Mouse (Mus musculus): ENCODE results near the gene Ppargc1a. TPM values are rescaled to one million over a fixed set of nuclear protein-coding genes. Genes with fewer than 3 reads are reported as not detected.

Gene Ppargc1a
- polyA plus RNA-seq, 1 experiment from 2014 or later = 4.5 TPM

- no peak for ATAC-seq (ENCODE audit: low FRiP score)
- H3K27me3 ChIP-seq = no peaks in the 10 kb centered on the region; the same call in 1 of the 2 replicates
- H3K36me3 ChIP-seq = no peaks in the 10 kb centered on the region
- H3K9ac ChIP-seq = no peak overlapping the region
- H3K4me1 ChIP-seq = no peaks in the 10 kb centered on the region
- no peak overlapping the region for H3K27ac ChIP-seq
- no peak overlapping the region for H3K4me3 ChIP-seq
- 85% methylated on average over 1 of the region's 1 CpGs for WGBS
- H3K4me2 ChIP-seq (replicated peaks) = no peak overlapping the region
- H3K9me3 ChIP-seq (replicated peaks) = no peaks in the 10 kb centered on the region
These were observed 33.1 kb downstream of the Ppargc1a start for GRCm38 (mm10) chr5:51534456-51534855.

DNA sequence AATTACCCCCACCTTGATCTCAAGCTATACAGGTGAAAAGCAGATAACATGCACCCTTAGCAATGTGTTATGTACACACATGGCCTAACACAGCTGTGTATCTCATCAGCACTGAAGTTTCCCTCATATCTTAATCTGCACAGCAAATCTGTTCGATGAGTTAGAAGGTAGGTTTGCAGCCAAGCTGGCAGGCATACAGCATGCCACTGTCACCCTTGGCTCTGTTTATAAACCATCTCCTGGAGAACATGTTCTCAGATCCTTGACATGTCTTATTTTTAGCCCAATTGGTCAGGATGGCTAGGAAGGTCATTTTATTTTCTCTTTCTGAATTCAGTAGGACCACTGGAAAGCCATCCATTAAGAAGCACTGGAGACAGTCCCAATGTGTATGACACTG lies 36.2 kb downstream of the Ppargc1a start:
- no peak overlapping the region for H3K4me3 ChIP-seq
- H3K4me1 ChIP-seq = no peaks in the 10 kb centered on the region
- H3K9me3 ChIP-seq (replicated peaks) = no peaks in the 10 kb centered on the region
- no peak for ATAC-seq (ENCODE audit: low FRiP score)
- no peak overlapping the region for H3K9ac ChIP-seq
- WGBS = 87% methylated on average over 1 of the region's 1 CpGs
- H3K4me2 ChIP-seq (replicated peaks) = no peak overlapping the region
- no peaks in the 10 kb centered on the region for H3K27me3 ChIP-seq
- no peaks in the 10 kb centered on the region for H3K36me3 ChIP-seq
- H3K27ac ChIP-seq = no peak overlapping the region

GRCm38 (mm10) chr5:51529444-51529843 lies 38.1 kb downstream of the Ppargc1a start:
- H3K27ac ChIP-seq = no peak overlapping the region
- H3K9ac ChIP-seq = no peak overlapping the region
- H3K4me2 ChIP-seq (replicated peaks) = no peak overlapping the region
- no peaks in the 10 kb centered on the region for H3K27me3 ChIP-seq
- H3K36me3 ChIP-seq = no peaks in the 10 kb centered on the region
- H3K4me3 ChIP-seq = no peak overlapping the region
- H3K4me1 ChIP-seq = no peaks in the 10 kb centered on the region
- no peak for ATAC-seq (ENCODE audit: low FRiP score)
- no peaks in the 10 kb centered on the region for H3K9me3 ChIP-seq (replicated peaks)
- 81% methylated on average over 2 of the region's 2 CpGs for WGBS

- H3K9ac ChIP-seq = no peak overlapping the region
- no peak overlapping the region for H3K4me3 ChIP-seq
- ATAC-seq (ENCODE audit: low FRiP score) = no peak
- no peaks in the 10 kb centered on the region for H3K27me3 ChIP-seq
- no peak overlapping the region for H3K27ac ChIP-seq
- no peaks in the 10 kb centered on the region for H3K4me1 ChIP-seq
- no peaks in the 10 kb centered on the region for H3K36me3 ChIP-seq
- no peak overlapping the region for H3K4me2 ChIP-seq (replicated peaks)
- no peaks in the 10 kb centered on the region for H3K9me3 ChIP-seq (replicated peaks)
These were observed 39.4 kb downstream of the Ppargc1a start for GRCm38 (mm10) chr5:51528165-51528498.

GRCm38 (mm10) chr5:51527498-51528164 lies 39.9 kb downstream of the Ppargc1a start:
- no peaks in the 10 kb centered on the region for H3K9me3 ChIP-seq (replicated peaks)
- no peak overlapping the region for H3K9ac ChIP-seq
- H3K4me3 ChIP-seq = no peak overlapping the region
- no peak for ATAC-seq (ENCODE audit: low FRiP score)
- H3K4me2 ChIP-seq (replicated peaks) = no peak overlapping the region
- H3K4me1 ChIP-seq = no peaks in the 10 kb centered on the region
- no peak overlapping the region for H3K27ac ChIP-seq
- H3K27me3 ChIP-seq = no peaks in the 10 kb centered on the region
- no peaks in the 10 kb centered on the region for H3K36me3 ChIP-seq
- 85% methylated on average over 5 of the region's 5 CpGs for WGBS

DNA sequence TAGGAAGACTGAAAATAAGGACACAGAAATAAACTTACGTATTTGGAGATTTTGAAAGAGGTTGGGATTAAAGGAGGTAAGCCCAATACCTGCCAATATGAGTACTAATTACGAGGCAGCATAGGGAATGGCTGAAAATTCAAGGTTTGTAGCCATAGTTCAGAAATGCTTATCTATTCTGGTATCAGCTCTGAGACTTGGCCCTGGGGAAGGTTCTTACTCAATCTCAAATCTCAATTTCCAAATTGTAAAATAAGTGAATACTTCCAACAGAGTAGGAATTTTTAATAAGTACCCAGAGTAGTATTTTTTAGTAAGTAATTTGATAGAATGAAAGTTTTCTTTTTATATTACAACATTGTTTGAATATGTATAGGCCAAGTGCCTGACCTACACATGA lies 41.7 kb downstream of the Ppargc1a start:
- Histone ChIP-seq H3K4me1 (no peaks in the 10 kb centered on the region), H3K27me3 (no peaks in the 10 kb centered on the region), H3K27ac (no peak overlapping the region), H3K4me3 (no peak overlapping the region), H3K9ac (no peak overlapping the region), H3K4me2 (replicated peaks) (no peak overlapping the region), H3K9me3 (replicated peaks) (no peaks in the 10 kb centered on the region), H3K36me3 (no peaks in the 10 kb centered on the region)
- ATAC-seq (ENCODE audit: low FRiP score) = no peak
- 94% methylated on average over 2 of the region's 2 CpGs for whole genome bisulfite sequencing

GRCm38 (mm10) chr5:51520807-51521206 lies 46.7 kb downstream of the Ppargc1a start:
- H3K4me2 ChIP-seq (replicated peaks) = no peak overlapping the region
- H3K27ac ChIP-seq = no peak overlapping the region
- no peak overlapping the region for H3K9ac ChIP-seq
- no peak for ATAC-seq (ENCODE audit: low FRiP score)
- H3K4me1 ChIP-seq = no peaks in the 10 kb centered on the region
- no peaks in the 10 kb centered on the region for H3K9me3 ChIP-seq (replicated peaks)
- WGBS = 86% methylated on average over 3 of the region's 3 CpGs
- no peaks in the 10 kb centered on the region for H3K27me3 ChIP-seq
- no peak overlapping the region for H3K4me3 ChIP-seq
- no peaks in the 10 kb centered on the region for H3K36me3 ChIP-seq

- H3K4me1 ChIP-seq = no peaks in the 10 kb centered on the region
- WGBS = 88% methylated on average over 6 of the region's 6 CpGs
- no peak overlapping the region for H3K4me2 ChIP-seq (replicated peaks)
- no peak overlapping the region for H3K4me3 ChIP-seq
- no peak overlapping the region for H3K9ac ChIP-seq
- H3K9me3 ChIP-seq (replicated peaks) = no peaks in the 10 kb centered on the region
- no peaks in the 10 kb centered on the region for H3K36me3 ChIP-seq
- ATAC-seq (ENCODE audit: low FRiP score) = no peak
- H3K27me3 ChIP-seq = no peaks in the 10 kb centered on the region
- no peak overlapping the region for H3K27ac ChIP-seq
These were observed 49.9 kb downstream of the Ppargc1a start for GRCm38 (mm10) chr5:51517440-51518187.

- no peaks in the 10 kb centered on the region for H3K9me3 ChIP-seq (replicated peaks)
- 81% methylated on average over 2 of the region's 2 CpGs for WGBS
- no peak overlapping the region for H3K27ac ChIP-seq
- ATAC-seq (ENCODE audit: low FRiP score) = no peak
- H3K27me3 ChIP-seq = no peaks in the 10 kb centered on the region
- H3K4me3 ChIP-seq = no peak overlapping the region
- H3K36me3 ChIP-seq = no peaks in the 10 kb centered on the region
- H3K4me1 ChIP-seq = no peaks in the 10 kb centered on the region
- no peak overlapping the region for H3K9ac ChIP-seq
- no peak overlapping the region for H3K4me2 ChIP-seq (replicated peaks)
These were observed 62.9 kb downstream of the Ppargc1a start for GRCm38 (mm10) chr5:51504654-51505053.

- no peak overlapping the region for H3K27ac ChIP-seq
- no peaks in the 10 kb centered on the region for H3K36me3 ChIP-seq
- no peak overlapping the region for H3K9ac ChIP-seq
- H3K4me1 ChIP-seq = no peaks in the 10 kb centered on the region
- no peak overlapping the region for H3K4me3 ChIP-seq
- no peak overlapping the region for H3K4me2 ChIP-seq (replicated peaks)
- 42% methylated on average over 9 of the region's 9 CpGs for WGBS
- no peaks in the 10 kb centered on the region for H3K27me3 ChIP-seq
- ATAC-seq (ENCODE audit: low FRiP score) = peak; percentile 32; the same call in 1 of the 2 replicates
- H3K9me3 ChIP-seq (replicated peaks) = no peaks in the 10 kb centered on the region
These were observed 69.5 kb downstream of the Ppargc1a start for GRCm38 (mm10) chr5:51497910-51498517.

DNA sequence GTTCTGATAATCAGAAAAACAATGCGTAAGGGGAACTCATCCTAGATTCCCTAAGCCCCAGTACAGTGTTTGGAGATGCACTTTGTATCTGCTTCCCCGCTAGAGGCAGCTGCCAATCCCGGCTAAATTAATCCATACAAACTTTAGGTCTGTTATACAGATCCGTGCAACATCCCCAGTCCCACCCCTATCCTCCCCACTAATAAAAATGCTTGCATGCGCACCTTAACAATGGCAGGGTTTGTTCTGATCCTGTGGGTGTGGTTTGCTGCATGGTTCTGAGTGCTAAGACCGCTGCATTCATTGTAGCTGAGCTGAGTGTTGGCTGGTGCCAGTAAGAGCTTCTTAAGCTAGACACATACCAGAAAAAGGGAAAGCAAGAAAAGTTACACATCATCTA lies 72.1 kb downstream of the Ppargc1a start:
- Histone ChIP-seq H3K4me2 (replicated peaks) (0 out of 2 replicates have a peak overlapping the region, but pooled peaks have one; percentile 8), H3K9ac (no peak overlapping the region), H3K27ac (no peak overlapping the region), H3K27me3 (no peaks in the 10 kb centered on the region), H3K9me3 (replicated peaks) (no peaks in the 10 kb centered on the region), H3K4me3 (no peak overlapping the region), H3K36me3 (no peaks in the 10 kb centered on the region), H3K4me1 (no peaks in the 10 kb centered on the region)
- ATAC-seq (ENCODE audit: low FRiP score) = no peak
- 57% methylated on average over 6 of the region's 6 CpGs for WGBS

- Histone ChIP-seq H3K9me3 (replicated peaks) (no peaks in the 10 kb centered on the region), H3K27ac (no peak overlapping the region), H3K4me1 (no peaks in the 10 kb centered on the region), H3K4me2 (replicated peaks) (no peak overlapping the region), H3K4me3 (no peak overlapping the region), H3K9ac (no peak overlapping the region), H3K36me3 (no peaks in the 10 kb centered on the region), H3K27me3 (no peaks in the 10 kb centered on the region)
- 78% methylated on average over 15 of the region's 15 CpGs for WGBS
- no peak for ATAC-seq (ENCODE audit: low FRiP score)
These were observed 73.1 kb downstream of the Ppargc1a start for GRCm38 (mm10) chr5:51494358-51494876.

Data from hindbrain, embryonic 12.5 days (tissue).